Mouse (Mus musculus): ENCODE measurements around the gene Cdk15.

The Cdk15 gene

GRCm38 (mm10) chr1:59370355-59370950 is 113.7 kb downstream of the Cdk15 start:
- no peak for DNase-seq (ENCODE audit: low read depth, low spot score)

GRCm38 (mm10) chr1:59376021-59376548 is 119.4 kb downstream of the Cdk15 start:
- DNase-seq (ENCODE audit: low read depth, low spot score), result peak; percentile 72

GRCm38 (mm10) chr1:59376557-59376956 is 119.9 kb downstream of the Cdk15 start:
- DNase-seq (ENCODE audit: low read depth, low spot score), result no peak

- DNase-seq (ENCODE audit: low read depth, low spot score), result no peak
Measured at GRCm38 (mm10) chr1:59377312-59377711, 120.6 kb downstream of the Cdk15 start.

GRCm38 (mm10) chr1:59380926-59381325 is 124.2 kb downstream of the Cdk15 start:
- DNase-seq (ENCODE audit: low read depth, low spot score), result no peak

GRCm38 (mm10) chr1:59381483-59381882 is 124.8 kb downstream of the Cdk15 start:
- DNase-seq (ENCODE audit: low read depth, low spot score), result no peak

- DNase-seq (ENCODE audit: low read depth, low spot score), result no peak
Measured at GRCm38 (mm10) chr1:59382516-59382915, 125.8 kb downstream of the Cdk15 start.

GRCm38 (mm10) chr1:59383049-59383610 is 126.4 kb downstream of the Cdk15 start:
- DNase-seq (ENCODE audit: low read depth, low spot score), result no peak

- DNase-seq (ENCODE audit: low read depth, low spot score), result no peak
Measured at GRCm38 (mm10) chr1:59384400-59384799, 127.7 kb downstream of the Cdk15 start.

GRCm38 (mm10) chr1:59385641-59386040 is 128.9 kb downstream of the Cdk15 start:
- no peak for DNase-seq (ENCODE audit: low read depth, low spot score)

GRCm38 (mm10) chr1:59387542-59388314 is 131.0 kb downstream of the Cdk15 start:
- no peak for DNase-seq (ENCODE audit: low read depth, low spot score)

GRCm38 (mm10) chr1:59389181-59389580 is 132.5 kb downstream of the Cdk15 start:
- no peak for DNase-seq (ENCODE audit: low read depth, low spot score)

- DNase-seq (ENCODE audit: low read depth, low spot score), result no peak
Measured at GRCm38 (mm10) chr1:59391736-59392135, 135.0 kb downstream of the Cdk15 start.

- no peak for DNase-seq (ENCODE audit: low read depth, low spot score)
Measured at GRCm38 (mm10) chr1:59394072-59394471, 137.4 kb downstream of the Cdk15 start.

- DNase-seq (ENCODE audit: low read depth, low spot score), result no peak
Measured at GRCm38 (mm10) chr1:59394616-59395015, 137.9 kb downstream of the Cdk15 start.

GRCm38 (mm10) chr1:59395992-59396391 is 139.3 kb downstream of the Cdk15 start:
- no peak for DNase-seq (ENCODE audit: low read depth, low spot score)

- no peak for DNase-seq (ENCODE audit: low read depth, low spot score)
Measured at GRCm38 (mm10) chr1:59399554-59400325, 143.0 kb downstream of the Cdk15 start.

- DNase-seq (ENCODE audit: low read depth, low spot score), result no peak
Measured at GRCm38 (mm10) chr1:59401253-59401652, 144.5 kb downstream of the Cdk15 start.
